Mouse (Mus musculus) stomach, embryonic 16.5 days (tissue): Measurements from ENCODE around the gene Podxl2. TPM values are rescaled to one million over a fixed set of nuclear protein-coding genes. Genes with fewer than 3 reads are reported as not detected.

Experiments used
- ATAC-seq: fragments of 200-750 bp; cut with Nextera tagmentation; 2 replicates; pipeline ENCODE4 v1.8.0; 2017; ENCODE audit warnings: moderate number of reproducible peaks, moderate TSS enrichment; ENCODE audit not compliant: insufficient read depth, low FRiP score
- H3K27ac ChIP-seq: fragments of 300-500 bp; sonication (generic); 2 replicates; pipeline ENCODE4 v1.5.1; 2014; ENCODE audit warnings: low read length
- H3K27me3 ChIP-seq: fragments of 300-500 bp; sonication (generic); 2 replicates; pipeline ENCODE4 v1.6.1; 2014; ENCODE audit warnings: low read length, control low read depth, mixed read lengths; ENCODE audit not compliant: control insufficient read depth, insufficient read depth
- H3K36me3 ChIP-seq: fragments of 300-500 bp; sonication (generic); 2 replicates; pipeline ENCODE4 v1.6.1; 2014; ENCODE audit warnings: low read length; ENCODE audit not compliant: control insufficient read depth, insufficient read depth
- H3K4me1 ChIP-seq: fragments of 300-500 bp; sonication (generic); 2 replicates; pipeline ENCODE4 v1.6.1; 2014; ENCODE audit warnings: low read length, control low read depth, mixed read lengths; ENCODE audit not compliant: control insufficient read depth, insufficient read depth
- H3K4me2 ChIP-seq: fragments of 300-500 bp; sonication (generic); 2 replicates; pipeline ENCODE4 v1.6.1; 2014; ENCODE audit warnings: low read depth, low read length, mixed read lengths
- H3K4me3 ChIP-seq: fragments of 300-500 bp; sonication (generic); replicated peaks from 2 replicates; pipeline ENCODE4 v1.5.1; 2014; ENCODE audit warnings: mild to moderate bottlenecking, low read length
- H3K9ac ChIP-seq: fragments of 300-500 bp; sonication (generic); 2 replicates; pipeline ENCODE4 v1.6.1; 2014; ENCODE audit warnings: low read length
- H3K9me3 ChIP-seq: fragments of 300-500 bp; sonication (generic); replicated peaks from 2 replicates; pipeline ENCODE4 v1.6.1; 2016; ENCODE audit warnings: low read length, control low read depth; ENCODE audit not compliant: control insufficient read depth
- WGBS: fragments of 180-500 bp; shearing (Covaris S2); extraction: QIAGEN DNeasy Blood & Tissue Kit; methylation state at CpG from one replicate; pipeline ENCODE4 v1.1.7; 2014; 5-methylcytosine and 5-hydroxymethylcytosine counted together
- polyA plus RNA-seq: library from polyadenylated mRNA; unstranded; fragments of >200 nt; fragmentation: Nextera tagmentation; extraction: Ambion mirVana; gene quantifications from 2 replicates; pipeline ENCODE4 v1.2.1, GENCODE M21; 2015

Podxl2 gene
- polyA plus RNA-seq, 1 experiment from 2014 or later, result 34.4 TPM

GRCm38 (mm10) chr6:88895943-88896342 lies 21.1 kb upstream of the Podxl2 start:
- Histone ChIP-seq H3K36me3 (peaks cover 18% of the 10 kb centered on the region; the same call in 1 of the 2 replicates), H3K4me1 (peaks cover 16% of the 10 kb centered on the region), H3K4me3 (no peak overlapping the region), H3K9ac (no peak overlapping the region), H3K27ac (no peak overlapping the region), H3K9me3 (no peaks in the 10 kb centered on the region), H3K27me3 (no peaks in the 10 kb centered on the region), H3K4me2 (no peak overlapping the region)
- 74% methylated on average over 6 of the region's 6 CpGs for WGBS
- no peak for ATAC-seq

- 48% methylated on average over 5 of the region's 5 CpGs for WGBS
- peaks cover 10% of the 10 kb centered on the region for H3K4me1 ChIP-seq
Observed at GRCm38 (mm10) chr6:88893559-88893958, 18.7 kb upstream of the Podxl2 start.

GRCm38 (mm10) chr6:88890832-88891231 lies 16.0 kb upstream of the Podxl2 start:
- no peaks in the 10 kb centered on the region for H3K9me3 ChIP-seq
- no peak overlapping the region for H3K27ac ChIP-seq
- no peak overlapping the region for H3K9ac ChIP-seq
- no peaks in the 10 kb centered on the region for H3K27me3 ChIP-seq
- peaks cover 50% of the 10 kb centered on the region for H3K36me3 ChIP-seq
- ATAC-seq, result no peak
- no peak overlapping the region for H3K4me3 ChIP-seq
- no peaks in the 10 kb centered on the region for H3K4me1 ChIP-seq
- H3K4me2 ChIP-seq, result no peak overlapping the region
- WGBS, result 85% methylated on average over 7 of the region's 7 CpGs

More at GRCm38 (mm10) chr6:88893559-88893958, 18.7 kb upstream of the Podxl2 start:
- no peak overlapping the region for H3K27ac ChIP-seq
- no peaks in the 10 kb centered on the region for H3K9me3 ChIP-seq
- no peak overlapping the region for H3K9ac ChIP-seq
- no peak overlapping the region for H3K4me3 ChIP-seq
- no peak for ATAC-seq
- no peak overlapping the region for H3K4me2 ChIP-seq
- H3K36me3 ChIP-seq, result peaks cover 37% of the 10 kb centered on the region; the same call in 1 of the 2 replicates
- no peaks in the 10 kb centered on the region for H3K27me3 ChIP-seq

GRCm38 (mm10) chr6:88889410-88890042 lies 14.7 kb upstream of the Podxl2 start:
- ATAC-seq, result no peak
- Histone ChIP-seq H3K4me2 (no peak overlapping the region), H3K9ac (no peak overlapping the region), H3K4me3 (no peak overlapping the region), H3K36me3 (peaks cover 53% of the 10 kb centered on the region), H3K4me1 (no peaks in the 10 kb centered on the region), H3K27ac (no peak overlapping the region), H3K9me3 (no peaks in the 10 kb centered on the region), H3K27me3 (no peaks in the 10 kb centered on the region)
- 87% methylated on average over 13 of the region's 13 CpGs for WGBS

- ATAC-seq, result no peak
- H3K4me1 ChIP-seq, result no peaks in the 10 kb centered on the region
- no peak overlapping the region for H3K27ac ChIP-seq
- no peaks in the 10 kb centered on the region for H3K9me3 ChIP-seq
- no peaks in the 10 kb centered on the region for H3K27me3 ChIP-seq
- no peak overlapping the region for H3K4me2 ChIP-seq
- H3K9ac ChIP-seq, result no peak overlapping the region
- H3K36me3 ChIP-seq, result peaks cover 38% of the 10 kb centered on the region
- WGBS, result 83% methylated on average over 2 of the region's 2 CpGs
- no peak overlapping the region for H3K4me3 ChIP-seq
Observed at GRCm38 (mm10) chr6:88886417-88886967, 11.6 kb upstream of the Podxl2 start.

GRCm38 (mm10) chr6:88885644-88886416 lies 11.0 kb upstream of the Podxl2 start:
- H3K4me3 ChIP-seq, result no peak overlapping the region
- no peak overlapping the region for H3K9ac ChIP-seq
- no peak for ATAC-seq
- no peaks in the 10 kb centered on the region for H3K4me1 ChIP-seq
- 94% methylated on average over 12 of the region's 12 CpGs for WGBS
- H3K4me2 ChIP-seq, result no peak overlapping the region
- H3K9me3 ChIP-seq, result no peaks in the 10 kb centered on the region
- H3K36me3 ChIP-seq, result peaks cover 37% of the 10 kb centered on the region
- H3K27ac ChIP-seq, result no peak overlapping the region
- H3K27me3 ChIP-seq, result no peaks in the 10 kb centered on the region

- ATAC-seq, result no peak
- Histone ChIP-seq H3K4me3 (no peak overlapping the region), H3K9me3 (no peaks in the 10 kb centered on the region), H3K9ac (no peak overlapping the region), H3K4me2 (no peak overlapping the region), H3K4me1 (no peaks in the 10 kb centered on the region), H3K36me3 (peaks cover 27% of the 10 kb centered on the region), H3K27ac (no peak overlapping the region), H3K27me3 (no peaks in the 10 kb centered on the region)
- 94% methylated on average over 17 of the region's 17 CpGs for WGBS
Observed at GRCm38 (mm10) chr6:88884690-88885089, 9.8 kb upstream of the Podxl2 start.

GRCm38 (mm10) chr6:88884195-88884594 lies 9.4 kb upstream of the Podxl2 start:
- H3K4me2 ChIP-seq, result no peak overlapping the region
- no peaks in the 10 kb centered on the region for H3K27me3 ChIP-seq
- H3K4me3 ChIP-seq, result no peak overlapping the region
- WGBS, result 82% methylated on average over 10 of the region's 10 CpGs
- peaks cover 24% of the 10 kb centered on the region for H3K36me3 ChIP-seq
- no peaks in the 10 kb centered on the region for H3K4me1 ChIP-seq
- no peak for ATAC-seq
- no peaks in the 10 kb centered on the region for H3K9me3 ChIP-seq
- H3K27ac ChIP-seq, result no peak overlapping the region
- H3K9ac ChIP-seq, result no peak overlapping the region

GRCm38 (mm10) chr6:88881334-88881733 lies 6.5 kb upstream of the Podxl2 start:
- H3K36me3 ChIP-seq, result 0 out of 2 replicates have a peak, but pooled peaks cover 6% of the 10 kb centered on the region
- no peak overlapping the region for H3K27ac ChIP-seq
- 78% methylated on average over 7 of the region's 7 CpGs for whole genome bisulfite sequencing
- H3K4me3 ChIP-seq, result no peak overlapping the region
- H3K27me3 ChIP-seq, result no peaks in the 10 kb centered on the region
- H3K4me1 ChIP-seq, result no peaks in the 10 kb centered on the region
- H3K9ac ChIP-seq, result no peak overlapping the region
- ATAC-seq, result no peak
- H3K4me2 ChIP-seq, result no peak overlapping the region
- H3K9me3 ChIP-seq, result no peaks in the 10 kb centered on the region
